Mouse (Mus musculus): ENCODE data around the gene Sbno2. TPM values are rescaled to one million over a fixed set of nuclear protein-coding genes. Genes with fewer than 3 reads are reported as not detected.

Sbno2 gene
- polyA plus RNA-seq, 1 experiment = 37.3 TPM

GRCm38 (mm10) chr10:80086847-80087246, 18.5 kb downstream of the Sbno2 start:
- no peak overlapping the region for H3K4me3 ChIP-seq (ENCODE audit: low read depth, low read length)
- H3K36me3 ChIP-seq (ENCODE audit: control insufficient read depth, insufficient read depth, low read length, poor library complexity, severe bottlenecking) = no peaks in the 10 kb centered on the region; the same call in 1 of the 2 replicates
- H3K9ac ChIP-seq (ENCODE audit: low read depth, poor library complexity, severe bottlenecking) = no peak overlapping the region
- H3K27me3 ChIP-seq (ENCODE audit: control insufficient read depth, insufficient read depth, low read length, poor library complexity, severe bottlenecking) = no peaks in the 10 kb centered on the region
- H3K27ac ChIP-seq (ENCODE audit: insufficient read depth, low read length) = no peak overlapping the region
- no peaks in the 10 kb centered on the region for H3K9me3 ChIP-seq (replicated peaks; ENCODE audit: control insufficient read depth, insufficient read depth, low read length, poor library complexity, severe bottlenecking)
- TF ChIP-seq POLR2A (IDR thresholded peaks at IDR 0.05; ENCODE audit: insufficient read depth, low read length) (no peak), EP300 (IDR thresholded peaks at IDR 0.05; ENCODE audit: insufficient read depth, low read depth, low read length) (no peak), CTCF (IDR thresholded peaks at IDR 0.05; ENCODE audit: low read depth, low read length) (no peak)
- H3K4me1 ChIP-seq (ENCODE audit: control insufficient read depth, insufficient read depth, low read length) = no peaks in the 10 kb centered on the region

- H3K4me3 ChIP-seq (ENCODE audit: low read depth, low read length) = no peak overlapping the region
- no peak overlapping the region for H3K27ac ChIP-seq (ENCODE audit: insufficient read depth, low read length)
- no peaks in the 10 kb centered on the region for H3K27me3 ChIP-seq (ENCODE audit: control insufficient read depth, insufficient read depth, low read length, poor library complexity, severe bottlenecking)
- H3K9me3 ChIP-seq (replicated peaks; ENCODE audit: control insufficient read depth, insufficient read depth, low read length, poor library complexity, severe bottlenecking) = no peaks in the 10 kb centered on the region
- no peaks in the 10 kb centered on the region; the same call in 1 of the 2 replicates for H3K36me3 ChIP-seq (ENCODE audit: control insufficient read depth, insufficient read depth, low read length, poor library complexity, severe bottlenecking)
- H3K9ac ChIP-seq (ENCODE audit: low read depth, poor library complexity, severe bottlenecking) = no peak overlapping the region
- H3K4me1 ChIP-seq (ENCODE audit: control insufficient read depth, insufficient read depth, low read length) = no peaks in the 10 kb centered on the region
- TF ChIP-seq POLR2A (IDR thresholded peaks at IDR 0.05; ENCODE audit: insufficient read depth, low read length) = no peak
Measured at GRCm38 (mm10) chr10:80084817-80085487, 20.4 kb downstream of the Sbno2 start.

GRCm38 (mm10) chr10:80081075-80081474, 24.3 kb downstream of the Sbno2 start:
- no peak overlapping the region for H3K9ac ChIP-seq (ENCODE audit: low read depth, poor library complexity, severe bottlenecking)
- TF ChIP-seq CTCF (IDR thresholded peaks at IDR 0.05; ENCODE audit: low read depth, low read length) (no peak), POLR2A (IDR thresholded peaks at IDR 0.05; ENCODE audit: insufficient read depth, low read length) (no peak), EP300 (IDR thresholded peaks at IDR 0.05; ENCODE audit: insufficient read depth, low read depth, low read length) (no peak)
- no peak overlapping the region for H3K4me3 ChIP-seq (ENCODE audit: low read depth, low read length)
- H3K4me1 ChIP-seq (ENCODE audit: control insufficient read depth, insufficient read depth, low read length) = peaks cover 2% of the 10 kb centered on the region
- no peak overlapping the region for H3K27ac ChIP-seq (ENCODE audit: insufficient read depth, low read length)
- no peaks in the 10 kb centered on the region for H3K27me3 ChIP-seq (ENCODE audit: control insufficient read depth, insufficient read depth, low read length, poor library complexity, severe bottlenecking)
- H3K36me3 ChIP-seq (ENCODE audit: control insufficient read depth, insufficient read depth, low read length, poor library complexity, severe bottlenecking) = peaks cover 2% of the 10 kb centered on the region; the same call in 1 of the 2 replicates
- no peaks in the 10 kb centered on the region for H3K9me3 ChIP-seq (replicated peaks; ENCODE audit: control insufficient read depth, insufficient read depth, low read length, poor library complexity, severe bottlenecking)

- no peaks in the 10 kb centered on the region for H3K9me3 ChIP-seq (replicated peaks; ENCODE audit: control insufficient read depth, insufficient read depth, low read length, poor library complexity, severe bottlenecking)
- H3K4me3 ChIP-seq (ENCODE audit: low read depth, low read length) = no peak overlapping the region
- H3K27ac ChIP-seq (ENCODE audit: insufficient read depth, low read length) = no peak overlapping the region
- H3K4me1 ChIP-seq (ENCODE audit: control insufficient read depth, insufficient read depth, low read length) = peaks cover 3% of the 10 kb centered on the region
- H3K27me3 ChIP-seq (ENCODE audit: control insufficient read depth, insufficient read depth, low read length, poor library complexity, severe bottlenecking) = no peaks in the 10 kb centered on the region
- no peak overlapping the region for H3K9ac ChIP-seq (ENCODE audit: low read depth, poor library complexity, severe bottlenecking)
- H3K36me3 ChIP-seq (ENCODE audit: control insufficient read depth, insufficient read depth, low read length, poor library complexity, severe bottlenecking) = peaks cover 2% of the 10 kb centered on the region; the same call in 1 of the 2 replicates
- no peak for TF ChIP-seq POLR2A (IDR thresholded peaks at IDR 0.05; ENCODE audit: insufficient read depth, low read length)
- no peak for TF ChIP-seq EP300 (IDR thresholded peaks at IDR 0.05; ENCODE audit: insufficient read depth, low read depth, low read length)
- no peak for TF ChIP-seq CTCF (IDR thresholded peaks at IDR 0.05; ENCODE audit: low read depth, low read length)
Measured at GRCm38 (mm10) chr10:80080396-80081070, 24.8 kb downstream of the Sbno2 start.

- 0 out of 2 replicates have a peak, but pooled peaks cover 2% of the 10 kb centered on the region for H3K36me3 ChIP-seq (ENCODE audit: control insufficient read depth, insufficient read depth, low read length, poor library complexity, severe bottlenecking)
- H3K27ac ChIP-seq (ENCODE audit: insufficient read depth, low read length) = no peak overlapping the region
- H3K4me1 ChIP-seq (ENCODE audit: control insufficient read depth, insufficient read depth, low read length) = peaks cover 5% of the 10 kb centered on the region
- no peaks in the 10 kb centered on the region for H3K27me3 ChIP-seq (ENCODE audit: control insufficient read depth, insufficient read depth, low read length, poor library complexity, severe bottlenecking)
- no peak for TF ChIP-seq EP300 (IDR thresholded peaks at IDR 0.05; ENCODE audit: insufficient read depth, low read depth, low read length)
- TF ChIP-seq POLR2A (IDR thresholded peaks at IDR 0.05; ENCODE audit: insufficient read depth, low read length) = no peak
- TF ChIP-seq CTCF (IDR thresholded peaks at IDR 0.05; ENCODE audit: low read depth, low read length) = no peak
- no peak overlapping the region for H3K9ac ChIP-seq (ENCODE audit: low read depth, poor library complexity, severe bottlenecking)
- H3K9me3 ChIP-seq (replicated peaks; ENCODE audit: control insufficient read depth, insufficient read depth, low read length, poor library complexity, severe bottlenecking) = no peaks in the 10 kb centered on the region
- no peak overlapping the region for H3K4me3 ChIP-seq (ENCODE audit: low read depth, low read length)
Measured at GRCm38 (mm10) chr10:80078366-80078765, 27.0 kb downstream of the Sbno2 start.

- H3K27ac ChIP-seq (ENCODE audit: insufficient read depth, low read length) = no peak overlapping the region
- TF ChIP-seq EP300 (IDR thresholded peaks at IDR 0.05; ENCODE audit: insufficient read depth, low read depth, low read length) = no peak
- no peak for TF ChIP-seq POLR2A (IDR thresholded peaks at IDR 0.05; ENCODE audit: insufficient read depth, low read length)
- no peak for TF ChIP-seq CTCF (IDR thresholded peaks at IDR 0.05; ENCODE audit: low read depth, low read length)
- peaks cover 9% of the 10 kb centered on the region for H3K4me1 ChIP-seq (ENCODE audit: control insufficient read depth, insufficient read depth, low read length)
- no peak overlapping the region for H3K4me3 ChIP-seq (ENCODE audit: low read depth, low read length)
- no peak overlapping the region for H3K9ac ChIP-seq (ENCODE audit: low read depth, poor library complexity, severe bottlenecking)
- H3K9me3 ChIP-seq (replicated peaks; ENCODE audit: control insufficient read depth, insufficient read depth, low read length, poor library complexity, severe bottlenecking) = no peaks in the 10 kb centered on the region
- 0 out of 2 replicates have a peak, but pooled peaks cover 2% of the 10 kb centered on the region for H3K36me3 ChIP-seq (ENCODE audit: control insufficient read depth, insufficient read depth, low read length, poor library complexity, severe bottlenecking)
- H3K27me3 ChIP-seq (ENCODE audit: control insufficient read depth, insufficient read depth, low read length, poor library complexity, severe bottlenecking) = no peaks in the 10 kb centered on the region
Measured at GRCm38 (mm10) chr10:80077312-80077711, 28.1 kb downstream of the Sbno2 start.
